Mouse (Mus musculus): Measurements from ENCODE around the gene Gpr39. TPM values are rescaled to one million over a fixed set of nuclear protein-coding genes. Genes with fewer than 3 reads are reported as not detected.
A peak's percentile ranks its signal among the peaks of the same experiment; 100 is the strongest.

The Gpr39 gene
- total and polyA plus RNA-seq, 3 experiments, result 0.18 to 1.4 (median 0.47) TPM

DNA sequence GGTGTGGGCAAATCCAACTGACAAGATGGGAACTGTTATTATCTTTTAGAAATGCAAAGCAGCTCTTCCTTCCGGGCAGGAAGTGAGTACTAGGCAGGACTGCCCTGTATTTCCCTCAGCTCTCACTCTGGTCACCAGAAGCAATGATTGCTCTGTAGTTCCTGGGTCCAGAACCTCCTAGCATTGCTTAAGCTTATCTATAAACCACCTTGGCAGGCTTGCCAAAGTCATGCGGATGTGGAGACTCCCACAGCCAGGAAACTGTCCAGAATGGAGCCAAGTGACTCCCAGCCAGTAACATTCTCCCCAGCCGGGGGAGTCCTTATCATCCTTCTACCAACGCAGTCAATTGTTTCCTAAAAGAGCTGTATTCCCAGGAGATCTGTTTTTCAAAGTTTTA lies 13.7 kb upstream of the Gpr39 start:
- Histone ChIP-seq H3K27ac (peak overlapping the region; percentile 69), H3K79me2 (replicated peaks; ENCODE audit: control insufficient read depth, insufficient read depth, low read length) (no peaks in the 10 kb centered on the region), H3K36me3 (ENCODE audit: control insufficient read depth, insufficient read depth, low read length) (peaks cover 4% of the 10 kb centered on the region; the same call in 1 of the 2 replicates), H3K27me3 (ENCODE audit: control insufficient read depth, insufficient read depth, low read length) (peaks cover 2% of the 10 kb centered on the region; the same call in 1 of the 2 replicates), H3K4me3 (no peak overlapping the region), H3K9ac (ENCODE audit: low read depth, low read length) (no peak overlapping the region), H3K4me1 (ENCODE audit: control insufficient read depth, insufficient read depth, low read length) (peaks cover 6% of the 10 kb centered on the region)
- TF ChIP-seq POLR2A (IDR thresholded peaks at IDR 0.05; ENCODE audit: insufficient read depth, low read depth, low read length) (no peak), CTCF (IDR thresholded peaks at IDR 0.05) (peak; percentile 25), EP300 (IDR thresholded peaks at IDR 0.05; ENCODE audit: insufficient read depth, low read depth, low read length) (peak; percentile 85)
- WGBS, result 4% methylated on average over 4 of the region's 4 CpGs
- DNase-seq, result peak; percentile 72 to 86
- intact Hi-C loops (cut with DNase I), result loop anchor here (5.0 to 10.0 kb wide), 2 partner anchors 39 to 138 kb away; no protein-coding TSS in a partner anchor

DNA sequence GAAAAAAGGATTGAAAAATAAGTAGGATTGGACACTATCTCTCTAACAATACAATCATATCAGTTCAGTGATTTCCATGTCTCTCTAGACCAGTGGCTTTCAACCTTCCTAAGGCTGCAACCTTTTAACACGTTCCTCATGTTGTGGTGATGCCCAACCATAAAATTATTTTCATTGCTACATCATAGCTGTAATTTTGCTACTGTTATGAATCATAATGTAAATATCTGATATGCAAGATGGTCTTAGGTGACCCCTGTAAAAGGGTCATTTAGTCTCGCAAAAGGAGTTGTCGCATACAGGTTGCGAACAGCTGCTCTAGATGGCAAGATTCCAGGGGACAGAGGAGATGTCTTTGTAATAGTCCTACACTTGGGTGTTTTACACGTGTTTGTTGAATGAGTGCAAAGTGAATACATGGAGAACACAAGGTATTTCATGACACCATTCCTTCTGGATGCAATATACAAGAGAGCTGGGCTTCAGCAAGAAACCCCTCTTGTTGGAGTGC lies 11.6 kb upstream of the Gpr39 start:
- no peaks in the 10 kb centered on the region for H3K79me2 ChIP-seq (replicated peaks; ENCODE audit: control insufficient read depth, insufficient read depth, low read length)
- DNase-seq, result no peak
- 73% methylated on average over 5 of the region's 5 CpGs for WGBS
- H3K4me1 ChIP-seq (ENCODE audit: control insufficient read depth, insufficient read depth, low read length), result peaks cover 6% of the 10 kb centered on the region
- H3K27me3 ChIP-seq (ENCODE audit: control insufficient read depth, insufficient read depth, low read length), result peaks cover 2% of the 10 kb centered on the region; the same call in 1 of the 2 replicates
- intact Hi-C loops (cut with DNase I), result loop anchor here (10.0 kb wide), 1 partner anchor 140 kb away; no protein-coding TSS in a partner anchor
- no peak overlapping the region for H3K9ac ChIP-seq (ENCODE audit: low read depth, low read length)
- H3K36me3 ChIP-seq (ENCODE audit: control insufficient read depth, insufficient read depth, low read length), result peaks cover 4% of the 10 kb centered on the region; the same call in 1 of the 2 replicates
- no peak overlapping the region for H3K27ac ChIP-seq
- TF ChIP-seq EP300 (IDR thresholded peaks at IDR 0.05; ENCODE audit: insufficient read depth, low read depth, low read length) (no peak), POLR2A (IDR thresholded peaks at IDR 0.05; ENCODE audit: insufficient read depth, low read depth, low read length) (no peak), CTCF (IDR thresholded peaks at IDR 0.05) (no peak)
- H3K4me3 ChIP-seq, result no peak overlapping the region

DNA sequence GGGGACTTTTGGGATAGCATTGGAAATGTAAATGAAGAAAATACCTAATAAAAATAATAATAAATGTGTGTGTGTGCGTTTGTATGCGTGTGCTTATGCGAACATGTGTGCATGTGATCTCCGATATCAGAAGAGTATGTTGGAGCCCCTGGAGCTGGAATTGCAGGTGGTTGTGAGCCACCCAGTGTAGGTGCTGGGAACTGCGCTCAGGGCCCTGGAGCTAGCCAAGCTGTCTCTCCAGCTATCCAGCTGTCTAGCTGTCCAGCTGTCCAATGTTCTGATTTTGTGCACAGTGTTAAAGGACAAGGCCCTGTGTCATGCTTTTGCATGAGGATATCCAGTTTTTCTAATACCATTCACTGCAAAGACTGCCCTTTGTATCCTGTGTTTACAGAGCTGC lies 7.8 kb upstream of the Gpr39 start:
- no peaks in the 10 kb centered on the region for H3K79me2 ChIP-seq (replicated peaks; ENCODE audit: control insufficient read depth, insufficient read depth, low read length)
- no peak for TF ChIP-seq POLR2A (IDR thresholded peaks at IDR 0.05; ENCODE audit: insufficient read depth, low read depth, low read length)
- TF ChIP-seq EP300 (IDR thresholded peaks at IDR 0.05; ENCODE audit: insufficient read depth, low read depth, low read length), result no peak
- peak; percentile 71 for TF ChIP-seq CTCF (IDR thresholded peaks at IDR 0.05)
- H3K27ac ChIP-seq, result no peak overlapping the region
- 73% methylated on average over 5 of the region's 5 CpGs for WGBS
- DNase-seq, result peak in 1 of 2 experiments; percentile 31
- intact Hi-C loops (cut with DNase I), result loop anchor here (2.0 to 10.0 kb wide), 2 partner anchors 62 to 144 kb away; no protein-coding TSS in a partner anchor
- no peak overlapping the region for H3K9ac ChIP-seq (ENCODE audit: low read depth, low read length)
- no peak overlapping the region for H3K4me3 ChIP-seq
- no peaks in the 10 kb centered on the region for H3K36me3 ChIP-seq (ENCODE audit: control insufficient read depth, insufficient read depth, low read length)
- peaks cover 2% of the 10 kb centered on the region; the same call in 1 of the 2 replicates for H3K27me3 ChIP-seq (ENCODE audit: control insufficient read depth, insufficient read depth, low read length)
- H3K4me1 ChIP-seq (ENCODE audit: control insufficient read depth, insufficient read depth, low read length), result no peaks in the 10 kb centered on the region; the same call in 1 of the 2 replicates

DNA sequence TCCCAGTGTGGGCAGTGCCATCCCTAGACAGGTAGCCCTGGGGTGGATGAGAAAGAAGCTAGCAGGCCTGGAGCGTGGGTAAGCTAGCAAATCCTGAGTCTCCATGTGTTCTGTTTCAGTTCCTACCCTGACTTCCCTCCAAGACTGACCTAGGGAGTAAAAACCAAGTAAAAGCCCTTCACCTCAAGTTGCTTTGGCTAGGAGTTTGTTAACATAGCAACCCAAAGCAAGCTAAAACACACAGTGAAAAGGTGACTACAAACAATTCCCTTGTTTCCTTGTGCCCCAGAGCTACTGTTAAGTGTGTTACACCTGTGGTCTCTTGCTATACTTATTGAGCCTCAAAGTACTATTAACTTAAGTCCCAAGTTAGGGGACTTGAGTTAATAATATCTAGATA lies 1.6 kb upstream of the Gpr39 start:
- 96% methylated on average over 1 of the region's 1 CpGs for WGBS
- TF ChIP-seq POLR2A (IDR thresholded peaks at IDR 0.05; ENCODE audit: insufficient read depth, low read depth, low read length) (no peak), EP300 (IDR thresholded peaks at IDR 0.05; ENCODE audit: insufficient read depth, low read depth, low read length) (no peak), CTCF (IDR thresholded peaks at IDR 0.05) (no peak)

DNA sequence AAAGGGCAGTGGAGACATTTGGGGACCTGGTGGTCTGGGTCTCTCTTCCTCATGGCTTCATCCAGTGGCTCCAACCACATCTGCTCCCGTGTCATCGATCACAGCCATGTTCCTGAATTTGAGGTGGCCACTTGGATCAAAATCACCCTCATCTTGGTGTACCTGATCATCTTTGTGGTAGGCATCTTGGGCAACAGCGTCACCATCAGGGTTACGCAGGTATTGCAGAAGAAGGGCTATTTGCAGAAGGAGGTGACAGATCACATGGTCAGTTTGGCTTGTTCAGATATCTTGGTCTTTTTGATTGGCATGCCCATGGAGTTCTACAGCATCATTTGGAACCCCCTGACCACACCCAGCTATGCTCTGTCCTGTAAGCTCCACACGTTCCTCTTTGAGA lies 491 bp downstream of the Gpr39 start:
- no peak for TF ChIP-seq EP300 (IDR thresholded peaks at IDR 0.05; ENCODE audit: insufficient read depth, low read depth, low read length)
- TF ChIP-seq CTCF (IDR thresholded peaks at IDR 0.05), result peak; percentile 23; the same call in 1 of the 2 replicates
- TF ChIP-seq POLR2A (IDR thresholded peaks at IDR 0.05; ENCODE audit: insufficient read depth, low read depth, low read length), result no peak
- Histone ChIP-seq H3K79me2 (replicated peaks; ENCODE audit: control insufficient read depth, insufficient read depth, low read length) (no peaks in the 10 kb centered on the region), H3K4me1 (ENCODE audit: control insufficient read depth, insufficient read depth, low read length) (no peaks in the 10 kb centered on the region), H3K9ac (ENCODE audit: low read depth, low read length) (no peak overlapping the region), H3K27ac (no peak overlapping the region), H3K27me3 (ENCODE audit: control insufficient read depth, insufficient read depth, low read length) (no peaks in the 10 kb centered on the region), H3K36me3 (ENCODE audit: control insufficient read depth, insufficient read depth, low read length) (no peaks in the 10 kb centered on the region), H3K4me3 (no peak overlapping the region)
- 81% methylated on average over 5 of the region's 5 CpGs for WGBS
- no peak for DNase-seq
- intact Hi-C loops (cut with DNase I), result loop anchor here (10.0 kb wide), 1 partner anchor 1798 kb away; no protein-coding TSS in a partner anchor

More for the DNA sequence above, 1.6 kb upstream of the Gpr39 start:
- no peak for DNase-seq
- Histone ChIP-seq H3K4me3 (no peak overlapping the region), H3K27ac (no peak overlapping the region), H3K36me3 (ENCODE audit: control insufficient read depth, insufficient read depth, low read length) (no peaks in the 10 kb centered on the region), H3K79me2 (replicated peaks; ENCODE audit: control insufficient read depth, insufficient read depth, low read length) (no peaks in the 10 kb centered on the region), H3K27me3 (ENCODE audit: control insufficient read depth, insufficient read depth, low read length) (no peaks in the 10 kb centered on the region), H3K9ac (ENCODE audit: low read depth, low read length) (no peak overlapping the region), H3K4me1 (ENCODE audit: control insufficient read depth, insufficient read depth, low read length) (no peaks in the 10 kb centered on the region)
- intact Hi-C loops (cut with DNase I), result loop anchor here (10.0 kb wide), 1 partner anchor 1800 kb away; no protein-coding TSS in a partner anchor

DNA sequence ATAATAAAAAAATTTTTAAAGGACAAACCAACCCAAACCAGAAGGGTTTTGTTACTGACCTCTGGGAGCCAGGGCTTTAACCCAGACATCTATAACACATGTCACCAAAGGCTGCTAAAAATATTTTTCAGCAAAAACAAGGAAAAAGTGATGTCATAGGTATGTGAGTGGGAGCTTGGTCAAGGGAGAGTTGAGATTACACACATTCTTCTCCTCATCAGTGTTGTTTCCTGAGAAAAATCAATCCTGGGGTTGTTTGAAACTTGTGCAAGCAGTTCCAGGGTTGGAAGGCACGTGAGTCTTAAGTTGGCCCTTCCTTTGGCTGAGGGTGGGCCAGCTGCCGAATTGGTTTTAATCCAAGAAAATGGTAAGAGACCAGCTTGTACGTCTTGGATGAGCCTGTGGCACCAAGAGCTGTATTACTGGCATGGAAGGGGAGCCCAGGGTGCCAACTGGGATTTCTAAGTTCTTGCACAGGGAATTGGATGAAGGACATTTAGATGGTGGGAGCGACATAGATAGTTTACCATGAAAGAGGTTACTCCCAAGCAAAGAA lies 2.8 kb downstream of the Gpr39 start:
- no peaks in the 10 kb centered on the region for H3K79me2 ChIP-seq (replicated peaks; ENCODE audit: control insufficient read depth, insufficient read depth, low read length)
- intact Hi-C loops (cut with DNase I), result loop anchor here (10.0 kb wide), 1 partner anchor 1795 kb away; no protein-coding TSS in a partner anchor
- no peak overlapping the region for H3K9ac ChIP-seq (ENCODE audit: low read depth, low read length)
- WGBS, result 44% methylated on average over 4 of the region's 4 CpGs
- no peak for DNase-seq
- no peak for TF ChIP-seq CTCF (IDR thresholded peaks at IDR 0.05)
- TF ChIP-seq POLR2A (IDR thresholded peaks at IDR 0.05; ENCODE audit: insufficient read depth, low read depth, low read length), result no peak
- no peak for TF ChIP-seq EP300 (IDR thresholded peaks at IDR 0.05; ENCODE audit: insufficient read depth, low read depth, low read length)
- no peaks in the 10 kb centered on the region for H3K4me1 ChIP-seq (ENCODE audit: control insufficient read depth, insufficient read depth, low read length)
- H3K27me3 ChIP-seq (ENCODE audit: control insufficient read depth, insufficient read depth, low read length), result no peaks in the 10 kb centered on the region
- H3K4me3 ChIP-seq, result no peak overlapping the region
- H3K27ac ChIP-seq, result no peak overlapping the region
- no peaks in the 10 kb centered on the region for H3K36me3 ChIP-seq (ENCODE audit: control insufficient read depth, insufficient read depth, low read length)

Data from heart, adult 2 months (tissue).